Comparison of ENCODE assay signal across 8 mouse cellular contexts in the genomic region with DNA sequence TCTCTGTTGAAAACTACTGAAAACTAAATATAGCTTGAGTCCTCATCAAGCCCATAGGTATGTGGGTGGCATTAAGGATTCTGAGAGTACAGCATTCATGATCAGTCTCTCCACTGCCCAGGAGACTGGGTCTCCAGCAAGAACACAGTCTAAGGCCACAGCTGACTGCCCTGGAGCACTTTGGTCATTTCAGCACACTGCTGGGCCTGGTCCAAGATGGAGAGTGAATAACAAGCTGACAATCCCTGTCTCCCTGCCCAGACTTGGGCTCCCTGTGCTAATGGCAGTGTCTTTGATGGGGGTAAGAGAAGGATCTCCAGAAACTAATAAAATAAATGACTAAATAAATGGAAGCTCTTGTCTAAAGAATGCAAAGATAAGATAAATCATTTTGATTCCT. TPM values are rescaled to one million over a fixed set of nuclear protein-coding genes. Genes with fewer than 3 reads are reported as not detected.
DNase-seq lines count a peak whose midpoint lies in the region; ATAC-seq lines count a peak whose summit lies in the region.

No protein-coding gene starts in this region.

- DNase-seq in midbrain, embryonic 14.5 days: peak; percentile 28
- no peak for DNase-seq in midbrain, embryonic 11.5 days (ENCODE audit: low spot score, missing footprints)
- DNase-seq in cerebellum, adult 9-10 months: peak; percentile 48
- peak; percentile 43 to 46 for DNase-seq in heart, postnatal 14 days
- no peak for DNase-seq in embryo, embryonic 10.5 days (ENCODE audit: low spot score)

- H3K9me3 ChIP-seq in midbrain, embryonic 14.5 days (ENCODE audit: control insufficient read depth, low read length): no peaks in the 10 kb centered on the region
- no peaks in the 10 kb centered on the region for H3K9me3 ChIP-seq in midbrain, embryonic 11.5 days (ENCODE audit: control insufficient read depth, low read length)
- H3K9me3 ChIP-seq in lung, embryonic 16.5 days (ENCODE audit: control insufficient read depth, low read length): no peaks in the 10 kb centered on the region

- H3K27ac ChIP-seq in midbrain, embryonic 14.5 days (replicated peaks; ENCODE audit: low read depth, low read length): no peak overlapping the region
- H3K27ac ChIP-seq in midbrain, embryonic 11.5 days (ENCODE audit: low read depth, low read length): no peak overlapping the region
- no peak overlapping the region for H3K27ac ChIP-seq in lung, embryonic 16.5 days (ENCODE audit: low read length)

- no peak overlapping the region for H3K4me3 ChIP-seq in midbrain, embryonic 14.5 days (replicated peaks; ENCODE audit: low read depth, low read length)
- H3K4me3 ChIP-seq in midbrain, embryonic 11.5 days (ENCODE audit: low read depth, low read length): no peak overlapping the region
- H3K4me3 ChIP-seq in lung, embryonic 16.5 days (ENCODE audit: low read length): no peak overlapping the region

- ATAC-seq in midbrain, embryonic 14.5 days (ENCODE audit: low FRiP score, low TSS enrichment): no peak
- no peak for ATAC-seq in midbrain, embryonic 11.5 days (ENCODE audit: low FRiP score)
- peak; percentile 89 for ATAC-seq in lung, embryonic 16.5 days (ENCODE audit: low read depth)
- ATAC-seq in megakaryocyte progenitor cell, adult 5-6 weeks (replicated peaks; ENCODE audit: poor library complexity): no peak
- ATAC-seq in CD4-positive, CD25-positive, alpha-beta regulatory T cell, adult 4 months: no peak

- no peaks in the 10 kb centered on the region for H3K27me3 ChIP-seq in midbrain, embryonic 14.5 days (ENCODE audit: control insufficient read depth, insufficient read depth, low read length)
- no peaks in the 10 kb centered on the region for H3K27me3 ChIP-seq in midbrain, embryonic 11.5 days (ENCODE audit: control insufficient read depth, insufficient read depth, low read length)
- H3K27me3 ChIP-seq in lung, embryonic 16.5 days (ENCODE audit: control insufficient read depth, insufficient read depth, low read depth, low read length): no peaks in the 10 kb centered on the region

- no peak overlapping the region for H3K4me2 ChIP-seq in midbrain, embryonic 14.5 days (ENCODE audit: low read length)
- H3K4me2 ChIP-seq in midbrain, embryonic 11.5 days: no peak overlapping the region
- H3K4me2 ChIP-seq in lung, embryonic 16.5 days (ENCODE audit: low read depth, low read length): no peak overlapping the region

- no peaks in the 10 kb centered on the region for H3K4me1 ChIP-seq in midbrain, embryonic 14.5 days (ENCODE audit: control insufficient read depth, insufficient read depth, low read length)
- H3K4me1 ChIP-seq in midbrain, embryonic 11.5 days (ENCODE audit: control insufficient read depth, insufficient read depth, low read length): no peaks in the 10 kb centered on the region
- peaks cover 13% of the 10 kb centered on the region for H3K4me1 ChIP-seq in lung, embryonic 16.5 days (replicated peaks; ENCODE audit: control insufficient read depth, insufficient read depth, low read length)

- H3K36me3 ChIP-seq in midbrain, embryonic 14.5 days (ENCODE audit: control insufficient read depth, insufficient read depth, low read length): no peaks in the 10 kb centered on the region
- H3K36me3 ChIP-seq in midbrain, embryonic 11.5 days (ENCODE audit: control insufficient read depth, insufficient read depth, low read length): no peaks in the 10 kb centered on the region
- H3K36me3 ChIP-seq in lung, embryonic 16.5 days (ENCODE audit: control insufficient read depth, insufficient read depth, low read length): no peaks in the 10 kb centered on the region

- no peak overlapping the region for H3K9ac ChIP-seq in midbrain, embryonic 14.5 days (replicated peaks; ENCODE audit: low read length)
- H3K9ac ChIP-seq in midbrain, embryonic 11.5 days (ENCODE audit: low read length): no peak overlapping the region
- H3K9ac ChIP-seq in lung, embryonic 16.5 days (ENCODE audit: low read length): no peak overlapping the region

- intact Hi-C loops in heart, postnatal 14 days (cut with DNase I): no loop called here

RNA-seq across cellular contexts. Expression of gene Plxna2, which starts 30.5 kb away (rescaled TPM):
- polyA plus RNA-seq in midbrain, embryonic 14.5 days (2014; fragmentation: Nextera tagmentation; extraction: Ambion mirVana): 21.2 and 24.1 TPM in 2 replicates
- 10.6 and 10.7 TPM in 2 replicates for polyA plus RNA-seq in midbrain, embryonic 11.5 days (2014; fragmentation: Nextera tagmentation; extraction: Ambion mirVana)
- total RNA-seq in heart, postnatal 14 days (2021): 10 to 100 TPM; 26.6 to 29.7 TPM
- 10.4 and 10.6 TPM in 2 replicates for polyA plus RNA-seq in lung, embryonic 16.5 days (2015; fragmentation: Nextera tagmentation; extraction: Ambion mirVana)
- 0.39 and 0.72 TPM in 2 replicates for total RNA-seq in megakaryocyte progenitor cell, adult 5-6 weeks (2015)
- 0.17 and 0.34 TPM in 2 replicates for total RNA-seq in megakaryocyte progenitor cell, adult 5-6 weeks (2017)
- polyA plus RNA-seq in CD4-positive, CD25-positive, alpha-beta regulatory T cell, adult 4 months (2017; shearing (Covaris generic)): not detected

Comparison
In these comparisons a context has a peak if more than half of its experiments do, and no peak if none do; other contexts are left out.
1. DNase-seq: peak in midbrain, embryonic 14.5 days (single experiment), cerebellum, adult 9-10 months (single experiment) and heart, postnatal 14 days (2 of 2); none in midbrain, embryonic 11.5 days (single experiment) and embryo, embryonic 10.5 days (single experiment).
2. RNA of gene Plxna2, which starts 30.5 kb away (polyA plus RNA-seq): 21.2 to 24.1 TPM in midbrain, embryonic 14.5 days, 10.6 to 10.7 TPM in midbrain, embryonic 11.5 days and 10.4 to 10.6 TPM in lung, embryonic 16.5 days; not detected in CD4-positive, CD25-positive, alpha-beta regulatory T cell, adult 4 months; every median in the first group is over 10 times any median in the second.